Mouse (Mus musculus) layer of hippocampus, adult 9-11 months (tissue): ENCODE results near the gene Anks1b.
A peak's percentile ranks its signal among the peaks of the same experiment; 100 is the strongest.

Experiments used
- DNase-seq: peaks from one replicate; pipeline ENCODE4 v3.0.0; 2022

Anks1b gene

DNA sequence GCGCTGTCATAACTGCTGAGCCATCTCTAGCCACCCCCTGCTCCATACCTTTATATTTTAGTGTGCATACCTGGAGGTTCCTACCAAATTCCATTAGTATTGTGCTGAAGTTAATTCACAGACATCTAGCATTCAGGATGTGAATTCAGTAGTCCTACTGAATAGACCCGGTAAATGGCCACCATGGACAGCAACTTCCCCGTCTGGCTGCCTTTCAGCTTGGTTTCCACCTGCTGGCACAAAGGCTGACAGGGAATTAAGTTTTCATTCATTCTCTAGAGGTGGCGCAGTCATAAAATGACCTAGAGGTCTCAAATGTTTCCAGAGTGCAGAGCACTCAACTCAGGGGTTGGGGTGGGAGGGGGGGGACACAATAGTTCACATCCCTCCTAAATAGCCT lies 953.6 kb downstream of the Anks1b start:
- DNase-seq, result no peak

DNA sequence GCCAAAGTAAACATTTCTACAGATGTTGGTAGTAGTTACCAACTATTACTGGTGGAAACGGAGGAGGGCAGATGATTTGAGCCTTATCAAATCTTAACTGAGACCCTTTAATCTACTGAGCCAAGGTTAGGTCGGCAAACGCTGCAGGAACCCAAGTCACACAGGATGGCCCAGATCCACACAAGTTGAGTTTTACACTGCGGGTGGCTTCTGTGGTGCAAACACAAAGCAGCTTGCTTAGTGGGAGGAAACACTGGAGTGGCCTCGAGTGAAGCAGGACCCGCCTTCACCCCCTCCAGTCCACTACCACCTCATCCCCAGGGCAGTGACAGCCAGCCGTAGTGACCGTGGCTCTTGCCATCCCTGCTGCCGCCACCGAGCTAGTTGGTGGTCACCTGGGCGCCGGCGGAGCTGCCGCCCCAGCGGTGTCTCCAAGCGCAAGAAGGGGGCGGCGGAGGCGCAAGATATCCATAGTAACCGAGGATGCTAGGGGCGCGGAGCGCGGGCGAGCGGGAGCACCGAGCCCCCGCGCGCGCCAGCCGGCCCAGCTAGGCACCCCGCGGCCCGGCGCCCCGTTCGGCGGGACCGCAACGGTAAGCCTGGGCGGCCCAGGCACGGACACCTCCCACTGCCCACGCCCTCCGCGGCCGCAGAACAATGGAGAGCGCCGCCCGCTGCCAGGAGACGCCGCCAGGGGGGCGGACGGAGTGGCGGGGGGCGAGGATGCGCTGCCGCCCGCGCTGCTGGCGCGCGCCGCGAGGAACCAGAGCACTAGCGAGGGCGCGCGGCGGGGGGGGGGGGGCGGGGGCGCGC lies 955.5 kb downstream of the Anks1b start:
- DNase-seq, result peak; percentile 53

DNA sequence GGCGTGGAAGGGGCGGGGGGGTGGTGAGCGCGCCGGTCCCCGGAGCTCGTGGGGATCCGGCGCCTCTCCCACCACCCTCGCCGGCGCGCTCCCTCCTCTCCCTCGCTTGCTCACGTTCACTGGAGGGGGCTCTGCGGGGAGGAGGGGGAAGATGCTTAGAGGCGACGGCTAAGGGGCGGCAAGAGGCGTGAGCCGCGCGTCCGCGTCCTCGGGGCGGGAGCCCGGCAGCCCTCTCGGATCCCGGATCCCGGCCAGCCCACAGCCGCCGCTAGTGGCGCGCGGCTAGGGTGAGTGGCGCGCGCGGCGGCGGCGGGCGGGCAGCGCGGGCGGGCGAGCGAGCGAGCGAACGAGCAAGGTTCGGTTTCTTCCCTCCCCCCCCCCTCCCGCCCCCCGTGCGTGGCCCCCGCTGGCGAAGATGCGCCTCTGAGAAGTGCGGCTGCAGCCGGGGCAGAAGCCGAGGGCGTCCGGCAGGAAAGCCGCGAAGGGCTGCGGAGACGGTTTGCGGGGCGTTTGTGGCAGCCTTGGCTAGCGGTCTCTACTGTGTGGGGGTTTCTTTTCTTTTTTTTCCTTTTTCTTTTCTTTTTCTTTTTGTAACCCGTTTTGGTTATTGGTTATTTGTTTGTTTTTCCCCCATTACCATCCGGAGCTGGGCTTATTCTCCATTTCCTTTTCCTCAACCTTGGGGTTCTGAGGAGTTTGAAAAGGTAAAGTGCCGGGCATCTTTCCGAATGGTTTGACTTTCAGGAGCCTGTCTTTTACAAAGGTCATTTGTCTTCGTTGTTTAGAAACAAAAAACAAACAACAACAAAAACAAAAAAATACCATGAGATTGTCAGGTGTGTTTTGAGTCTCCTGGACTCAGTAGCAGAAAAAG lies 956.3 kb downstream of the Anks1b start:
- DNase-seq, result peak; percentile 59

GRCm38 (mm10) chr10:90830268-90830585 lies 956.9 kb downstream of the Anks1b start:
- DNase-seq, result no peak

GRCm38 (mm10) chr10:90830591-90831287 lies 957.4 kb downstream of the Anks1b start:
- DNase-seq, result peak; percentile 34

DNA sequence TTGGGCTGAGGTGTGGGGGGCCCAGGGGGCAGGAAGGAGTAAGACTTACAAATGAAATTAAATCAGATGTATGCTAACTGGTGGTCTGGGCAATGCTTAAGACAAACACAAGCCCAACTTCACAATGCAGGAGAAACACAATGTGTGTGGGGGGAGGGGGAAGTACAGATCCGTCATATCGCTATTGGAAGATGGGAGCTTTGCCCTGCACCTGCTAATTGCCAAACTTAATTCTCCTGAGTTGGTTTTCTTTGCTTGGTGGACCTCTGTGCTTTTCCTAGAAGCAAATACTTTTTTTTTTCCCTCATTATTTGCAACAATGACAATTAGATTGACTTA lies 957.9 kb downstream of the Anks1b start:
- no peak for DNase-seq

DNA sequence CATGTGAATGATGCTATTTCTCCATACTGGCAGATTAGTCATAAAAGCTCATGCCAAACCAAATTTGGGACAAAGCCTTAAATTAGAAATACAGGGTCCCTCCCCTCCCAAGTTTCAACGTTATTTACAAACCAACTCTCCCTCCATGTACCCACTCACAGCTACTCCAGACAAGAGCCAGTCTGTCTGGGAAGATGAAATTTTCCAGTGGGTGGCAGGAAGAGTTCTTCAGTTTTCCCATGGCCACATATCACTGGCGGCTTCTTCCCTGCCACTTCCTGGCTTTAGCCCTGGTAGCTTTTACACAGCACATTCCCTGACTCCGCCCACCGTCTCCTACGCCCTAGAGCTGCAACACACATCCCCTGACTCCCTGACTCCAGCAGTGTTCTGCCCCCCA lies 961.0 kb downstream of the Anks1b start:
- DNase-seq, result peak; percentile 24

DNA sequence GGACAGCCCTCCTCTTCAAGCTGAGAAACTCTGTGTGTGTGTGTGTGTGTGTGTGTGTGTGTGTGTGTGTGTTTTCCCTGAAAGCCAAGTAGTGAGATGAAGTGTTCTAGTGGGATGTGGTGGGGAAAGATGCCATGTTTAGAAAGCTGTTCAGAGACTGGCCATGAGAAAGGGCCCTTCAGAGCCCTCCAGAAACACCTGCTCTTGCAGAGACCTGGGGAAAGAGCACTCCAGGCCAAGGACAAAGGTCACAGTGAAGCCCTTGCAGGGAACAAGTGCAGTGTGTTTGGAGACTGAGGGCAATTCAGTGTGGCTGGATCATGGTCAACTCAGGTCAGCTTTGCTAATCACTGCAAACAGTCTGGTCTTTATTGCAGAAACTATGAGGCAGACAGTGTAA lies 961.9 kb downstream of the Anks1b start:
- DNase-seq, result peak; percentile 52

DNA sequence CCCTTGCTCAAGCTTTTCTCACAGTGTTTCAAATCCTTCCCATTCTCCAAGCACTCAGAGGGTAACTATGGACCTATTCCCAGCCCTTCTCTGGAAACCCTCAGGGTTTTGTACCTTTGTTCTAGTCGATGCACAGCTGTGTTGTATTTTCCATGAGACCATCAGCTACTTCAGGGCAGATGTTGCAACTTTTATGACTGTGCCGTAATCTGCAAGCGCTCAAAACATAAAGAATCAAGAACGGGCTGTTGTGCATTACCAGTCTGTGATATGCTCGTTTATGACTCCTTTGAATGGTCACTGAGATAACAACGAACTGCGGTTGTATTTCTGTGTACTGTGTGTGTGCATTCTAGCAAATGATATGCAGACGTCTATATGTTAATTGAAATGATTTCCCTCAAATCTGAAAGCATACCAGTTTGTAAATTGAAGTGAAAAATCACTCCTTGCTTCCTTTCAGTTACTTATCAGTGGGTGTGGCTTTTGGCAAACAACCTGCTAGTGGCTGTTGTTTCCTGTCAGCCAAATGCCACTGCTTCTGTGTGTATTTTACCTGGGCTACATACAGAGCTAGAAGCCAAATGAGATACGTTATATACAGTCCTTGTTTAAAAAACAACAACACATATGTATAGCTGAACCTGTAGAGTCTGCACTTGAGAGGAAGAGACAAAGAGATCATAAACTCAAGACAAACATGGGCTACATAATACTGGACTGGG lies 966.5 kb downstream of the Anks1b start:
- no peak for DNase-seq

DNA sequence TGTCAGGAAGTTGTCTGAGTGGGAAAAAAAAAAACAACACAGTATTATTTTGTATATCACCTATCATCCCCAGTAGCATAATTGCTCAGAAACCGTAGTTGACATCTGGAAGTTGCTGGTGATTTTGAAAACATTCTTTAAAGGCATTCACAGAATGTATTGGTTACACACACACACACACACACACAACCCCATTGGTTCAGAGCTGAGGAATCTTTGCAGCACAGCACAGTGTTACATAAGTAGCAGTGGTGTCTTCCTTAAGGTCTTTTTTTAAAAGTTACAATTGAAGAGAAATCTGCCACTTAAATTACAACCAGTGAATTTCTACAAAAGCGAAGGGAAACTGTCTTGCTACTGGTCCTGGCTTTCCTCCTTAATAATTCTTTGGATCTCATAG lies 969.1 kb downstream of the Anks1b start:
- no peak for DNase-seq

GRCm38 (mm10) chr10:90851077-90851476 lies 977.8 kb downstream of the Anks1b start:
- DNase-seq, result no peak

GRCm38 (mm10) chr10:90851999-90852398 lies 978.7 kb downstream of the Anks1b start:
- DNase-seq, result no peak

- DNase-seq, result no peak
Observed at GRCm38 (mm10) chr10:90852432-90852831, 979.1 kb downstream of the Anks1b start.

GRCm38 (mm10) chr10:90856668-90857067 lies 983.4 kb downstream of the Anks1b start:
- peak; percentile 87 for DNase-seq

DNA sequence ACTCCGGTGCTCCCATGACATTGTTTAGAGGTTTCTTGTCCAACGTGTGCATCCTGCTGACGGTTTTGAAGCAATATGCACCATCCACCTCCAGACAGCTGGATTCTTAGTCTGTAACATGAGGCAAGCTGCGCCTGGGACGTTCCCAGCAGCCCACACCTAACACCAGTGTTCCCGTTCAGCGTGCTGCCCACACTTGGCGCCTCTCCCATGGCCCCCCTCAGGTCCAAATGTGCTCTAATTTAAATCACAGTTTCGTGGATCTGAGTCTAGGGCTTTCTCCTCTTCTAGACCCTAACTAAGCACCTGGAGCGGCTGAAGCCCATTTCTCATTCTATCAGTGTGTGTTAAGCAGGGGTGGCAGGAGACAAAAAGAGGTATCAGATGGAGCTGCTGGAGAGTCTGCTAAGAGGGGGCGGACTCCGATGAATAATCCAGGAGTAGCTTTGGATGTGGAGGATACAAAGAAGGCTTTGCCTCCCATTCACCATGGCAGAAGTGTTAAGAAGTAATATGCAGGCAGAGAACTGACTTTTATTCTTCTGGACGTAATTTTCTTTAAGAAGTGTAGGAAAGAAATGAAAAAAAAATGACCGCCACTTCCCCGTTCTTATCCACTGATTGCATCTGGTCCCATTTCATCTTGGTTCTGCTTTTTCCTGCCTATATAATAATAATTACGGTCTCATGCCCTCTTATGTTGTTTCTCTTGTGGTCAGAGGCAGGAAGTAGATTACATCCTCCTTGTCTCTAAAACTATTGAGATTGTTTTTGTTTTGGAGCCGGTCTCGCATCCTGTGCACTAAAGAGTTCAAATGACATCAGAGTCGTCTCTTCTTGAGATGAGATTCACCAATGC lies 986.6 kb downstream of the Anks1b start:
- DNase-seq, result peak; percentile 90

DNA sequence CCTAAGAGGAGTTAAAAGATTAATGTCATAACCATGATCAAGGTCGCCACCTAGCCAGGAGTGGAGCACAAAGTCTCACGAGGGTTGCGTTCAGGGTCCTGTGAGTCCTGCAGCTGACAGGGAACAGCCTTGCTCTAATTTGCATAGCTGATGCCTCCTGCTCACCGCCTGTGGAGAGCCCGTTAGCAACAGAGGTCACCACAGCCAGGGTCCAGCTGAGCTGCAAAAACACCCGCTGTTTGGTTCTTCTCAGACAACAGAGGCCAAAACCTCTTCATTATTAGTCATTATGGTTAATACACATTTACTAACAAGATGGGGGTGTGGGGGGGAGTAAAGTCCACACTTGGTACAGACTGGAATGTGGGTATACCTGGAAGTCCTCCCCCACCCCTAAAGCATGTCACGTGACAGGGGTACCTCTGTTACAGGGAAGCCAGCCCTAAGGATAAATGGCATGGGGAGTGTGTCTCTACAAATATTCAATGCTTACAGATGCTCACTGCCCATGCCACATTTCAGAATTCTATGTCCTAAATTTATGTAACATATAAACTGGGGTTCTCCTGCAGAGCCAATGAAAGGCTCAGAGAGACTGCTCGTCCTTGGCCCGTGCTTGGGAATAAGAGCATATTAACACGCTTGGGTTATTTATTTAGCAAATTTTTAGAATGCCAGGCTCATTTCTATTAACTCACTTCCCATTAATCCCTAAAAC lies 990.7 kb downstream of the Anks1b start:
- DNase-seq, result no peak

DNA sequence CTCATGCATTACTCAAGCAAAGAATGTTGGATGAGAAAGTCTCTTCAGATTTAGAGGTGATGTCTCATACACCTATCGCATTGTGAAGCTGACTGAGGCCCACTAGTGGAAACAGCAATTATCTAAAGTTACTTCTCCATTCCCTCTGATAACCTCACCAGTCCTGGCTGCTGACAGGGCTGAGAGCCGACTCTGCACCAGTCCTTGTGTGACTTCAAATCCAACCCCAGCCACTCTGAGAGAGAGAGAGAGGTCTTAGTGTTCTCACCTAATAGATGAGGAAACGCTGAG lies 991.2 kb downstream of the Anks1b start:
- no peak for DNase-seq

- peak; percentile 26 for DNase-seq
Observed at GRCm38 (mm10) chr10:90873204-90873603, 999.9 kb downstream of the Anks1b start.

DNA sequence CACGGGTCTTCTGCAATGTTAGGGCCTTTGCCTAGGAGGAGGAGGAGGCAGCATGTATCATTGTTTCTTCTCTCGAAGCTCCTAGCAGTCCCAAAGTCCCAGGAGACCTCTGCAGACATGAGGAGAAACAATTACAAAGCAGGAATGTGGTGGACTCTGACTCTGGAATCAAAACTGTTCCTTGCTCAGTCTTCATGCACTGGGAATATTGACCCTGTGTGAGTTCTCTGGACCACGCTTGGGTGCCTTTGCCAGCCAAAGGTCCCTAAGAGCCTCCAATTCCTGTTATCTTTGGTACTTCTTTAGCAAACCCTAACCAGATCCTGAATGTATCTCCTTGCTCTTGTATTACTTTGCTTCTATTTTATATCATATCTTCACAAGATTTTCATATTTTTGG lies 1000.9 kb downstream of the Anks1b start:
- no peak for DNase-seq

DNA sequence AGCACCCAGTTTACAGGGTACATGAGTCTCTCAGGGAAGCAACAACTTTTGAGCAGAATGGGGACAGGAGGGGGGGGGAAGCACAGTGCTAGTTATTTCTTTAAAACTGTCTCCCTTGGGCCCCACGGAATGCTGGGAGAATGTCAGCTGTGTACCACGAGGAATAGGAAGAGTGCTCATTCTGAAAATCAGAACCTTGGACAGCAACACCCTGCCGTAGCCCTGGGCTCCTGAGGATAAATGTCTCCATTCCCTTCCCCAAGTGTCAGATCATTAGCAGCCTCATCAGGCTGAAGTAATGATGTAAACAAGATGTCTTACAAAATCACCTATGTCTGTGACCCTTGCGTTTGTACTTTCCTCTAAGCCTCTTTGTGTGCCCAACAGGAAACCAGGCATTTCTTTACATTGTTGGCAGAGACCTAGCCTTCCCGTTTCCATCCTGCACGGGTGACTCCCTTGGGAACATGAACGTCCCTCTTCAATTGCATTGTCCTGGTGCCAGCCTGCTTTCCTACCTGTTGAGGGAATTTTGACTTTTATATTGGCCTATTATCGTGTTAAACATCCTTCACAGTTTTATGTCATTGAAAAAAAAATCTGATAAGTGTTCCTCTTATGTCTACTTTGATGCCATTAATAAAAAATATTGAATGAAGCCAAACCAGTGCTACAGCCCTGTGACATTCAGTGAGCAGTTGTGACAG lies 1007.7 kb downstream of the Anks1b start:
- DNase-seq, result no peak

GRCm38 (mm10) chr10:90889566-90889965 lies 1016.3 kb downstream of the Anks1b start:
- no peak for DNase-seq
